Mouse (Mus musculus): ENCODE measurements around the gene Noxo1.

GRCm38 (mm10) chr17:24730787-24731186, 34.8 kb downstream of the Noxo1 start:
- TF ChIP-seq CTCF (conservative IDR thresholded peaks at IDR 0.05; ENCODE audit: insufficient read depth, insufficient read length, low read depth, low read length) (no peak), POLR2A (IDR thresholded peaks at IDR 0.05; ENCODE audit: low read depth, low read length) (no peak)

Measured in kidney, adult 2 months (tissue).